Mouse (Mus musculus): ENCODE data around the gene Plaur.

Gene Plaur

GRCm38 (mm10) chr7:24462388-24463319 lies at the start of gene Plaur:
TSS of gene Plaur (plus strand) at chr7:24462484.
- no peak for DNase-seq (ENCODE audit: extremely low spot score, low read depth, low spot score)

DNA sequence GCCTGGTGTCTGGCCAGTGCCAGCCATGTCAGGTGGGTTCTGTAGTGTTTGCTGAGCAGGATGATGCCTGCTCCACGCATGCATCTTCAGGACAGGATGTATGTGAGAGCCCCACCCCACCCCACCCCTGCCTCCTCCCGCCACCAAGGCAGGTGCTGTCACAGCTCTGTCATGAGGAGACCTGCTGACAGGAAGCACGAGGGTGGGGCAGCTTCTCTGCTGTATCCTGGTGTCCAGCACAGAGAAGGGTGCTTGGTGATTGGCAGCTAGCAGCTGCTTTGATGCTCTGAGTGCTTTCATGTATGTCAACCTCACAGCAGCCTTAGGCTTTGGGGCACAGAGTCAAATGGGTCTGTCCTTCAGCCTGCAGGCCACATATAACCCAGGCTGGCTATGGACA lies 48.7 kb upstream of the Plaur start:
- DNase-seq (ENCODE audit: extremely low spot score, low read depth, low spot score) = no peak

DNA sequence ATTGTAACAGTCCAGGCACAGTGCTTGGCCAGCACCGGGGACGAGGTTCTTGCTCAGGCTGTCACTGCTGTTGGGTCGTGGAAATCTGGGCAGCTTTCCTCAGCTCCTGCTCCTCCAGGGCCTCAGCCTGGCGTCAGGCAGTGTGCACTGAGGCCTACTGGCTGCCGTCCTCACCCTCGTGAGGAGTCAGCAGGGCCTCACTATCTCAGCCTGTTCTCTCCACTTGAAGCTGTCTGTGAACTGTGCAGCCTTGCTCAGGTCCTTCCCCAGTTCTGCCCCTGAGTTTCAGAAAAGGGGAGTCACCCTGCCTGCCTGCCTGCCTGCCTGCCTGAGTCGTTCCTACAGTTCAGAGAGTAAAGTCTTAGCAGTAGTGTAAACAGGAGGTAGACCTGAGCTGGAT lies 47.0 kb upstream of the Plaur start:
- no peak for DNase-seq (ENCODE audit: extremely low spot score, low read depth, low spot score)

- no peak for DNase-seq (ENCODE audit: extremely low spot score, low read depth, low spot score)
Observed at GRCm38 (mm10) chr7:24419579-24419978, 42.7 kb upstream of the Plaur start.

- no peak for DNase-seq (ENCODE audit: extremely low spot score, low read depth, low spot score)
Observed at GRCm38 (mm10) chr7:24421648-24422047, 40.6 kb upstream of the Plaur start.

DNA sequence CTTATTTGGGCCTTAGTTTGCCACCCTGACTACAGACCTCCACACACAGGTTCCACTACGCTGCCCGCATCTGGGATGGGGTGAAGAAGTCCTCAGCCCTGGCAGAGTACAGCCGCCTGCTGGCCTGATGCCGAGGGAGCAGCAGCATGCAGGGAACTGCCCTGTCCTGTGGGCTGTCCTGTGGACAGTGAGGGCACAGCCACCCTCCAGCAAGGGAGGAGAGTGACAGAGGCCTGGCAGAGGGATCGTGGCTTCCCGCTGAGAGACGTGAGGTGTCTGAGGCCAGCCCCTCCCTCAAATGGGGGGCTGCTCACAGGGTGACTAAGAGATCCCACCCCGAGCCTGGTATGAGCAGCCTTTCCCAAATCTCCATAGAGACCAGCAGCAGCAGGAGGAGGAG lies 40.0 kb upstream of the Plaur start:
- no peak for DNase-seq (ENCODE audit: extremely low spot score, low read depth, low spot score)

GRCm38 (mm10) chr7:24423107-24423763 lies 39.0 kb upstream of the Plaur start:
- DNase-seq (ENCODE audit: extremely low spot score, low read depth, low spot score) = no peak

DNA sequence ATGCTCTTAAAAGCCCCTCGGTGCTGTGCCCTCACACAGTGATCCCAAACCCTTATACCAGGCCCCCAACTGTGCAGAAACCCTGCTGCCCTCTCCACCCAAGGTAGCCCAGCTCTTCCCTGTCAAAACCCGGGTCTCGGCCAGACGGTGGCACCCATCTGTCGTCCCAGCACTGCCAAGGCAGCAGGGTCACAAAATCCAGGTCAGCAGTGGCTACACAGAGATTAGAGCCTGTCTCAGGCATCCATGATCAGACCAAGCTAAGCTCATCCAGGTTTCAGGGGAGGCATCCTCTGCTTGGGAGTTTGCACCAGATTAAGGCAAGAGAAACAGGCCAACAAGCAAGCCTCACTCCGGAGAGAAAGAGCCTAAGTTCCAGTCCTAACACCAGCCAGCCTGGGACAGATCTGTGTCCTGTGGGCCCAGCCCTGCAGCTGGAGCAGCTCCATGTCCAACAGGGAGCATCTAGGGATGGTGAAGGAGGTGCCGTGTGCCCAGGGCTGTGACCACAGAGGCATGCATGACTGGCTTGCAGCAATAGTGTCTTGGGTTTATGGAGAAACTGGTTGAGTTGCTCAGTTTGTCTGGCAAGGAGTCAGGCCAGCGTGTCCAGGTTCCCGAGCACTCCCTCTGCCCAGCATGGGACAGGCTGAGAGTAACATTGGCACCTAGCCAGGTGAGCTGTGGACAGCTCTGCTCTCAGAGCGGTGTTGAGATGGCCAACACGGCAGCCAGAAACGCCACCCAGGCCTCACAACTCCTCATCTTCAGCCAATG lies 38.1 kb upstream of the Plaur start:
- no peak for DNase-seq (ENCODE audit: extremely low spot score, low read depth, low spot score)

GRCm38 (mm10) chr7:24425919-24426318 lies 36.4 kb upstream of the Plaur start:
- DNase-seq (ENCODE audit: extremely low spot score, low read depth, low spot score) = no peak

DNA sequence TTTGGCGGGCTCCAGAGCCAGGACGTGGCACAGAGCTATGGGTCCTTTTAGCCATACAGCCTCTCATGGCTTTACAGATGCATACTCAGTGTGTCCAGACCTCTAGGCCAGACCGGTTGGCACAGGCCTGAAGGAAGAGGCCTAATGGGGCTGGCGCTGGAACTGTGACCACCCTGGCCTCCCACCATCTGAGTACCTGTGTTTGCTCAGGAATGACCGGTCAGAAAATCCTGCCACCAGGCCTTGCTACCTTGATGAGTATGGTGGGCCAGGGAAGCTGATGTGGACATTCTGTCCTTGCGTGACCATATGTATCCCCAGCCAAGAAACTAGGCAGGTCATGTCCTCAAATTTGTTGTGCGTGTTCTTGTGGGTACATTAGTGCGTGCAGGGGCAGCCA lies 35.1 kb upstream of the Plaur start:
- no peak for DNase-seq (ENCODE audit: extremely low spot score, low read depth, low spot score)

- DNase-seq (ENCODE audit: extremely low spot score, low read depth, low spot score) = no peak
Observed at GRCm38 (mm10) chr7:24428725-24429124, 33.6 kb upstream of the Plaur start.

DNA sequence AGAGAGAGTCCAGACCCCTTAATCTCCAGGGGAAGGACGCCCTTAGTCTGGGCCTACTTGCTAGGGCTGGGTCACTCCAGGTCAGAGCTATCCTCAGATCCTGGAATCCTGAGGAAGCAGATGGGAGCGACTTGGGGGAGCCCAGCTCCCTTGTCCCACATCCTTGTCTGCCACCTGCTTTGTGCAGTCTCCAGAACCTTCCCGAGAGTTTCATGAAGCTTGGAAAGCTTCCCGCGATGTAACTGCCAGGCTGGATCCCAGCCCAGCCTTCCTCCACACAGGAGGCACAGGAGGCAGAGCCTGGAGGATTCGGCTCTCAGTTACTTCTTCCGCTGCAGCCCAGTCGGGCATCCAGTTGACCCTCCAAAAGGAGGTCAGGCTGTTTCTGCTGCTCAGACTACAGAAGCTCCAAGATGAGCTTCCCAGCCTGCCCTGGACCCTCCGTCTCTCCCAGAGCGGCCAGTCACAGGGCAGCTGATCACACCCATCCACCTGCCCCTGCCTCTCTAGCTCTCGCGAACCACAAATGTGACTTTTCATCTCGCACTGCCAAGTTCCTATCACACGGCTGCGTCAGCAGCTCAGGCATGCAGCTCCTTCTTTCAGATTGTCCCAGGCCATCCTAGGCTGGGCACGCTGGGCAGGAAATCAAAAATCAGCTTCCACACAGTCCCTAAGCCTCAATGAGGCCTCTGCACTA lies 32.7 kb upstream of the Plaur start:
- no peak for DNase-seq (ENCODE audit: extremely low spot score, low read depth, low spot score)

DNA sequence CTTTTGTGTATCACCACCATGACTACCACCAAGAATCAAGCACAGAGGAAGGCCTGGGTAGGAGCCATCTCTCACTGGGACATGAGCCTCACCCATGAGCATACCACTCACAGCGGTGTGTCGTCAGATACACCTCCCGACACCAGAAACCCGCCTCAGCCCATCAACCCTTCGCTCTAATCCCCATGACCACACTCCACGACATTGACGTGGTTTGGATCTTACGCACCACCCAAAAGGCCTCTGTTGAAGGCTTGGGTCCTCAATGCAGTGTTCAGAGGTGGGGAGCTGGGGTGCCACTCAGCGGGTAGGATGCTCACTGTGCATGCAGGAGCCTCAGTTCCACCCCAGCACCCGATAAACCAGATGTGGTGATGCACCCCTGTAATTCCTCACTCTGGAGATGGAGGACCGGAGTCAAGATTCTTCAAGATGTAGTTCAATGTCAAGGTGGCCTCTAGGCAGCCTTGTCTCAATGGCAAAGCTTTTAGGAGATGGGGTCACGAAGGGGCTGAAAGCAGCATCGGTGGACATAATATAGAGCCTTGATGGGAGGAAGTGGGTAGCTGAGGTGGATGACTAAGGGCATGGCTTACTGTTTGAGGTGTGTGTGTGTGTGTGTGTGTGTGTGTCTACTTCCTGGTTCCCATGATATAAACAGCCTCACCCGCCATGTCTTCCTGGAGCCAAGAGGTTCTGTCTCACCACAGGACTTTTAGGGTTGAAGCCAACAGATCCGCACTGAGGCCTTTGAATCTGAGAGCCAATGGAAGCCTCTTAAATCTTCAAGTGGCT lies 31.5 kb upstream of the Plaur start:
- no peak for DNase-seq (ENCODE audit: extremely low spot score, low read depth, low spot score)

- no peak for DNase-seq (ENCODE audit: extremely low spot score, low read depth, low spot score)
Observed at GRCm38 (mm10) chr7:24431713-24432112, 30.6 kb upstream of the Plaur start.

- DNase-seq (ENCODE audit: extremely low spot score, low read depth, low spot score) = no peak
Observed at GRCm38 (mm10) chr7:24435305-24435704, 27.0 kb upstream of the Plaur start.

DNA sequence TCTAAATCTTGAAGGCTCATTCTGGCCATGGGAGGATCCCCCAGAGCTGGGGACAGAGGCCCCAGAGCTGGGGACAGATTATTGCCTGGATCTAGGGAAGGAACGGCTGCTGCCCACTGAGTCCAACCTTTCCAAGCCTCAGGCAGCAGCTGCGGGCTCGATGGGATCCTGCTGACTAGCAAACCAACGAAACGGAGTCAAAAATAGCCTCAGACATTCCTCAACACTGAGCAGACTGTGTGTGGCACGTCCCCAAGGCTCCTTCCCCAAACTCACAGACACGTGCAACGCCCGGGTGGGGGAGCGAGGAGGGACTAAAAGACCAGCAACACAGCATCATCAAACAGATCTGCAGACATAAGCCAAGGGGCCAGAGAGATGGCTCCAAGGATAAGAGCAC lies 24.3 kb upstream of the Plaur start:
- DNase-seq (ENCODE audit: extremely low spot score, low read depth, low spot score) = no peak

DNA sequence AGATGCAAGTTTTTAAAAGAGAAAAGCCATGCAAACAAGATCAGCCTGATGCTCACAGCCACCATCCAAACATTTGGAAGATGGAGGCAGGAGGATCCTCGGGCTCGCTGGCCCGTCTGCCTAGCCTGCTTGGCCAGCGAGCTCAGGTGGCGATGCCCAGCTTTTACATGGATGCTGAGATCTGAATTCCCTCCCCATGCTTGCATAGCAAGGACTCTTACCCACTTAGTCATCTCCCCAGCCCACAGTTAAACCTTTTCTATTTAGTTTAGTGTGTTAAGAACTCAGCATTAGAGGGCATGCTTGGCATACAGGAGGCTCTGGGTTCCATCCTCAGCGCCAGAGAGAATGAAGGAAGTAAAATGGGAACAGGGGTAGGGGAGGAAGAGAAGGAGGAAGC lies 23.1 kb upstream of the Plaur start:
- DNase-seq (ENCODE audit: extremely low spot score, low read depth, low spot score) = no peak

GRCm38 (mm10) chr7:24439891-24440290 lies 22.4 kb upstream of the Plaur start:
- DNase-seq (ENCODE audit: extremely low spot score, low read depth, low spot score) = no peak

- DNase-seq (ENCODE audit: extremely low spot score, low read depth, low spot score) = peak; percentile 26
Observed at GRCm38 (mm10) chr7:24441785-24442184, 20.5 kb upstream of the Plaur start.

DNA sequence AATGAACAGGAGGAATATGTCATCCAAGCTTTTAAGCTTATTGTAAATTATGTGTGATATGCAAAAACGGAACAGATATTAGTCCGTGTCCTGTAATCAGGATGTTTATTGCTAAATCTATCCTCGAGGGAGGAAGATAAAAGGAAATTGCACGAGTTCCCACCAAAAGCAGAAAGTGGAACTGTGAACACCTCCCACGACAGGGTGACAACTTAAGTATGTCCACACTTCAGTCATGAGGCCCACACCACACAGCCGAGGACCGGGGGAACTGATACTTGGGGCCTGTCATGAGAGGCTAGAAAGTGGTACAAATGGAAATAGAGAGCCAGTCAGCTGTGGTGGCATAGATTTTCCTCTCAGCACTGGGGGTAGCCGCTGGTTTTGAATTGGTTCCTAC lies 20.0 kb upstream of the Plaur start:
- no peak for DNase-seq (ENCODE audit: extremely low spot score, low read depth, low spot score)

Measured in hindlimb bud, embryonic 11.5 days (tissue).